Mouse (Mus musculus) liver, adult 2 months (tissue): ENCODE results near the gene Pbsn.

Source experiments
- CTCF ChIP-seq: fragments of 200-500 bp; IDR thresholded peaks from 2 replicates; pipeline ENCODE4 v1.5.1; 2011; ENCODE audit warnings: low read depth, low read length, control low read depth
- POLR2A ChIP-seq: fragments of 200-500 bp; IDR thresholded peaks from 2 replicates; pipeline ENCODE4 v1.6.1; 2011; ENCODE audit warnings: low read length, control low read depth; ENCODE audit not compliant: insufficient read depth; ENCODE audit errors: extremely low read depth

- TF ChIP-seq POLR2A (no peak), CTCF (peak; percentile 67)
These were observed 42.7 kb downstream of the Pbsn start for GRCm38 (mm10) chrX:77810608-77811206.
